Mouse (Mus musculus) intestine, embryonic 15.5 days (tissue): Measurements from ENCODE around the gene Rif1. TPM values are rescaled to one million over a fixed set of nuclear protein-coding genes. Genes with fewer than 3 reads are reported as not detected.

Source experiments
- ATAC-seq: fragments of 200-750 bp; cut with Nextera tagmentation; 2 replicates; pipeline ENCODE4 v1.8.0; 2017; ENCODE audit warnings: moderate TSS enrichment, moderate library complexity
- H3K27ac ChIP-seq: fragments of 300-500 bp; sonication (generic); 2 replicates; pipeline ENCODE4 v1.5.1; 2015; ENCODE audit warnings: mild to moderate bottlenecking, inconsistent platforms
- H3K27me3 ChIP-seq: fragments of 300-500 bp; sonication (generic); replicated peaks from 2 replicates; pipeline ENCODE4 v1.6.1; 2015; ENCODE audit warnings: inconsistent platforms
- H3K36me3 ChIP-seq: fragments of 300-500 bp; sonication (generic); 2 replicates; pipeline ENCODE4 v1.6.1; 2015; ENCODE audit warnings: inconsistent platforms
- H3K4me1 ChIP-seq: fragments of 300-500 bp; sonication (generic); replicated peaks from 2 replicates; pipeline ENCODE4 v1.6.1; 2015; ENCODE audit warnings: inconsistent platforms
- H3K4me2 ChIP-seq: fragments of 300-500 bp; sonication (generic); replicated peaks from 2 replicates; pipeline ENCODE4 v1.6.1; 2015; ENCODE audit warnings: mild to moderate bottlenecking, inconsistent platforms
- H3K4me3 ChIP-seq: fragments of 300-500 bp; sonication (generic); replicated peaks from 2 replicates; pipeline ENCODE4 v1.5.1; 2015; ENCODE audit warnings: inconsistent platforms
- H3K9ac ChIP-seq: fragments of 300-500 bp; sonication (generic); 2 replicates; pipeline ENCODE4 v1.6.1; 2015; ENCODE audit warnings: inconsistent platforms
- H3K9me3 ChIP-seq: fragments of 300-500 bp; sonication (generic); 2 replicates; pipeline ENCODE4 v1.6.1; 2016; ENCODE audit warnings: inconsistent platforms
- WGBS: fragments of 180-500 bp; shearing (Covaris S2); methylation state at CpG from one replicate; pipeline ENCODE4 v1.1.7; 2015; 5-methylcytosine and 5-hydroxymethylcytosine counted together
- polyA plus RNA-seq: library from polyadenylated mRNA; unstranded; fragments of >200 nt; fragmentation: Nextera tagmentation; extraction: Ambion mirVana; gene quantifications from 2 replicates; pipeline ENCODE4 v1.2.1, GENCODE M21; 2015

The Rif1 gene
- 26.9 and 28.7 TPM in 2 replicates for polyA plus RNA-seq

DNA sequence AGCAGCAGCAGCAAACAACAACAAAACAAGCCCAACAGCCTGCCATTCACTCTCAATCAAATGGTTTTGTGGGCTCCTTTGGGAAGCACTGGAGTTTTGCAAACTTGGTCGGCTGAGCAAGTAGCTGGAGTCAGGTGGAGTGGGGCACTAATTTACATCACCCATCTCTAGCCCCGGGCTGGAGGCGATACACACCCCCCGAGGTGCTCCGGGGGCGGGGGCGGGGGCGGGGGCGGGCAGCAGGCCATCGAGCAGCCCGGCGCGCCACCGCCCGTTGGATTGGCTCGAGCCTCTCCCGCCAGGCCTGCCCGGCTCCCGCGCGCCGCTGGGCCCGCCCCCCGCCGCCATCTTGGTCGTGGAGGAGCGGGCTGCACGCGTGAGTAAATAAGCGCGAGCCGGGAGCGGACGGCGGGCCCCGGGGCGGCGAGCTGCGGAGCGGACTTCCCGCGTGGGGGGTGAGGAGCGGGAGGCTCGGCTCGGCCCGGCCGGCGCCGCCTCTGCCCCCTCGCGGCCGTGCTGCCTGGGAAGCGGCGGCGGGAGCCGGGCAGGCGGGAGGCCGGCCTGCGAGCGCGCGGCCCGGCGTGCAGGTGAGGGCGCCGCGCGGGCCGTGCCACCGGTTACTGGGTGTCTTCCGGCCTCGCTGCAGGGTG is at the start of gene Rif1:
Gene Rif1, plus strand, starts transcription at position 342 of the 650 bp plus-strand sequence.
- Histone ChIP-seq H3K36me3 (0 out of 2 replicates have a peak, but pooled peaks cover 5% of the 10 kb centered on the region), H3K4me3 (peak within 1 kb of the TSS; percentile 98), H3K4me2 (peak within 1 kb of the TSS; percentile 73), H3K4me1 (0 out of 2 replicates have a peak, but pooled peaks cover 3% of the 10 kb centered on the region), H3K9ac (peak within 1 kb of the TSS; percentile 98), H3K27ac (peak within 1 kb of the TSS; percentile 88), H3K9me3 (no peaks in the 10 kb centered on the region), H3K27me3 (no peaks in the 10 kb centered on the region)
- WGBS: under 1% methylated on average over 62 of the region's 72 CpGs
- ATAC-seq: peak; percentile 98

DNA sequence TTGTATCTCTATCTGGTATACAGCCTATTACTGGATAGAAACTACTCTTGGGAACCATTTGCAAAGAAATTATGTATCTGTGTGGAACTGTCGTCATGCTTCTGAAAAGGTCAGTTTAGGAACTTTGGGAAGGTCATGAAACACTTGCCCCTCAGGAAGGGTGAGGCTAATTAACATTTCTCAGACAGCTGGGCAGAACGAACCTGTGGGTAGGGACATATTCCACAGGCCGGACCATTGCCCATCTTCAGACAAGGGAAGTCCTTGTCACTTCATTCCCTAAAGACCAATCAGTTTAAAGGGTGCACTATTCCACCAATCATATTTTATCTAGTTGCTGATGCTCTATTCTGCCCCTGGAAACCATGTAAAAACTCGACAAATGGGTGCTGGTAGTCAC is 45.6 kb upstream of the Rif1 start:
- Histone ChIP-seq H3K4me3 (no peak overlapping the region), H3K36me3 (no peaks in the 10 kb centered on the region), H3K27ac (no peak overlapping the region), H3K27me3 (no peaks in the 10 kb centered on the region), H3K9me3 (no peaks in the 10 kb centered on the region), H3K4me1 (no peaks in the 10 kb centered on the region), H3K9ac (no peak overlapping the region), H3K4me2 (no peak overlapping the region)
- WGBS: 76% methylated on average over 4 of the region's 4 CpGs
- no peak for ATAC-seq

GRCm38 (mm10) chr2:52029426-52029825 is 43.2 kb upstream of the Rif1 start:
- H3K27me3 ChIP-seq: no peaks in the 10 kb centered on the region
- H3K27ac ChIP-seq: no peak overlapping the region
- no peaks in the 10 kb centered on the region for H3K36me3 ChIP-seq
- H3K9me3 ChIP-seq: no peaks in the 10 kb centered on the region
- 86% methylated on average over 3 of the region's 3 CpGs for WGBS
- H3K9ac ChIP-seq: no peak overlapping the region
- no peak for ATAC-seq
- H3K4me3 ChIP-seq: no peak overlapping the region
- no peaks in the 10 kb centered on the region for H3K4me1 ChIP-seq
- no peak overlapping the region for H3K4me2 ChIP-seq

DNA sequence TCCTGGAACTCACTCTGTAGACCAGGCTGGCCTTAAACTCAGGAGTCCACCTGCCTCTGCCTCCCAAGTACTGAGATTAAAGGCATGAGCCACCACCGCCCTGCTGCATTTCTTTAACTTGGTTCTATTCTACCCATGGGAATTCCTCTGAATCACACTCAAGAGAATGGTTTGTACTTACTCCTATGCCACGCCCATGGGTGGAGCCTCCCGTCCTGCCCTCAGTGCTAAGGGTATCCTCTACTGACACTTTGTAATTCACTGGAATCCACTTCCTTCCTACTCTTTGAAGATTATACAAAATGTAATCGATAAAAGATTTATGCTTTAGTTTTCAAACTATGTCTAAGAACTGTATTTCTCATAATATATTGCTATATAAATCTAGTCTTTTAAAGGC is 41.1 kb upstream of the Rif1 start:
- WGBS: 83% methylated on average over 4 of the region's 4 CpGs
- Histone ChIP-seq H3K4me3 (no peak overlapping the region), H3K9ac (no peak overlapping the region), H3K36me3 (no peaks in the 10 kb centered on the region), H3K27ac (no peak overlapping the region), H3K27me3 (no peaks in the 10 kb centered on the region), H3K4me1 (no peaks in the 10 kb centered on the region), H3K4me2 (no peak overlapping the region), H3K9me3 (no peaks in the 10 kb centered on the region)
- ATAC-seq: no peak

DNA sequence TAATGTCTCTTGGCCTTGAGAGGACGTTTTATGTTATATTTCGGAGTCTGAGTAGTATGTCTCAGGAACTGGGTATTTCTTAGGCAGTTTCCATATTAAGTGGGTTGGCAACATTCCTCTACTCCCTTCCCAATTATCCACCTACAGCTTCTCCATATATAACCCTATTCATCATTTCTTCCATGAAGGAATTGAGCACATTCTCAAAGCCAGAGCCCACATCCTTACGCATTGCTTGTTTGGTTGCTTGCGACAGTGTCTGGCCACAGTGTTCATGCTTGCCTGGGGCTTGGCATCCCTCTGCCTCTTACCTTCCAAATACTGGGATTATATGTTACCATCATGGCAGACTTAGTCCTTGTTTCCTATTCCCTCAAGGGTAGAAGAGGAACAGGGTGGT is 38.0 kb upstream of the Rif1 start:
- H3K4me1 ChIP-seq: no peaks in the 10 kb centered on the region
- no peak overlapping the region for H3K4me3 ChIP-seq
- H3K9me3 ChIP-seq: no peaks in the 10 kb centered on the region
- H3K4me2 ChIP-seq: no peak overlapping the region
- no peak overlapping the region for H3K9ac ChIP-seq
- H3K27me3 ChIP-seq: no peaks in the 10 kb centered on the region
- H3K36me3 ChIP-seq: no peaks in the 10 kb centered on the region
- ATAC-seq: no peak
- H3K27ac ChIP-seq: no peak overlapping the region
- 89% methylated on average over 4 of the region's 4 CpGs for WGBS

- Histone ChIP-seq H3K9ac (no peak overlapping the region), H3K4me3 (no peak overlapping the region), H3K9me3 (no peaks in the 10 kb centered on the region), H3K4me2 (no peak overlapping the region), H3K4me1 (no peaks in the 10 kb centered on the region), H3K36me3 (no peaks in the 10 kb centered on the region), H3K27me3 (no peaks in the 10 kb centered on the region), H3K27ac (no peak overlapping the region)
- ATAC-seq: no peak
- 70% methylated on average over 4 of the region's 4 CpGs for WGBS
These were observed 37.5 kb upstream of the Rif1 start for GRCm38 (mm10) chr2:52035144-52035543.

GRCm38 (mm10) chr2:52036929-52037595 is 35.6 kb upstream of the Rif1 start:
- no peaks in the 10 kb centered on the region for H3K9me3 ChIP-seq
- peak; percentile 55; the same call in 1 of the 2 replicates for ATAC-seq
- H3K27me3 ChIP-seq: no peaks in the 10 kb centered on the region
- H3K27ac ChIP-seq: no peak overlapping the region
- no peaks in the 10 kb centered on the region for H3K4me1 ChIP-seq
- no peak overlapping the region for H3K4me3 ChIP-seq
- no peak overlapping the region for H3K9ac ChIP-seq
- H3K36me3 ChIP-seq: no peaks in the 10 kb centered on the region
- peak overlapping the region; percentile 67 for H3K4me2 ChIP-seq
- whole genome bisulfite sequencing: 60% methylated on average over 10 of the region's 11 CpGs

- ATAC-seq: 0 out of 2 replicates have a peak, but pooled peaks have one; percentile 43
- no peaks in the 10 kb centered on the region for H3K27me3 ChIP-seq
- no peak within 1 kb of the TSS for H3K27ac ChIP-seq
- H3K4me1 ChIP-seq: no peaks in the 10 kb centered on the region
- H3K4me3 ChIP-seq: peak within 1 kb of the TSS; percentile 38
- under 1% methylated on average over 17 of the region's 17 CpGs for WGBS
- no peaks in the 10 kb centered on the region for H3K9me3 ChIP-seq
- H3K36me3 ChIP-seq: no peaks in the 10 kb centered on the region
- peak within 1 kb of the TSS; percentile 67 for H3K4me2 ChIP-seq
- H3K9ac ChIP-seq: no peak within 1 kb of the TSS
These were observed 34.8 kb upstream of the Rif1 start, which contains the start of gene Tnfaip6 for GRCm38 (mm10) chr2:52037882-52038281. Gene Tnfaip6, plus strand, starts transcription at chr2:52038009.

DNA sequence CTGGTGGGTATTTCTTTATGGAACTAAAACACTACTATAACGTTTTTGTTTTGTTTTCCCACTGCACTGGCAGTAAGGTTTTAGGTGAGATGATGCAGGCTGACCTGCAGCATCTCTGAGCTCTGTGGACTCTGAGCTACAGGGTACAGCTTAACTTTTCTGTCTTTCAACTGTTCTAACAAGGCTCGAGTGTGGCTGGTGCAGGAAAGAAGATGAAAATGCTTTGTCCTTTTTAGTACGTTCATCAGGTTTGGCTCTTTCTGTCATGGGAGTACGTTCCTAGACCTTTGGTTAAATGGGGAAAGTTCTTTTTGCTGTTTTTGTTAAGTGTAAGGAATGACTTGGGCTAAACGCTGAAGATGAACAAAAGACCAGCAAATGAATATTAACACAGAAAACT is 34.1 kb upstream of the Rif1 start:
- no peak overlapping the region for H3K9ac ChIP-seq
- no peaks in the 10 kb centered on the region for H3K36me3 ChIP-seq
- H3K27ac ChIP-seq: no peak overlapping the region
- H3K4me2 ChIP-seq: 0 out of 2 replicates have a peak overlapping the region, but pooled peaks have one; percentile 67
- no peaks in the 10 kb centered on the region for H3K27me3 ChIP-seq
- ATAC-seq: no peak
- H3K4me3 ChIP-seq: no peak overlapping the region
- 51% methylated on average over 5 of the region's 5 CpGs for WGBS
- H3K4me1 ChIP-seq: no peaks in the 10 kb centered on the region
- no peaks in the 10 kb centered on the region for H3K9me3 ChIP-seq

DNA sequence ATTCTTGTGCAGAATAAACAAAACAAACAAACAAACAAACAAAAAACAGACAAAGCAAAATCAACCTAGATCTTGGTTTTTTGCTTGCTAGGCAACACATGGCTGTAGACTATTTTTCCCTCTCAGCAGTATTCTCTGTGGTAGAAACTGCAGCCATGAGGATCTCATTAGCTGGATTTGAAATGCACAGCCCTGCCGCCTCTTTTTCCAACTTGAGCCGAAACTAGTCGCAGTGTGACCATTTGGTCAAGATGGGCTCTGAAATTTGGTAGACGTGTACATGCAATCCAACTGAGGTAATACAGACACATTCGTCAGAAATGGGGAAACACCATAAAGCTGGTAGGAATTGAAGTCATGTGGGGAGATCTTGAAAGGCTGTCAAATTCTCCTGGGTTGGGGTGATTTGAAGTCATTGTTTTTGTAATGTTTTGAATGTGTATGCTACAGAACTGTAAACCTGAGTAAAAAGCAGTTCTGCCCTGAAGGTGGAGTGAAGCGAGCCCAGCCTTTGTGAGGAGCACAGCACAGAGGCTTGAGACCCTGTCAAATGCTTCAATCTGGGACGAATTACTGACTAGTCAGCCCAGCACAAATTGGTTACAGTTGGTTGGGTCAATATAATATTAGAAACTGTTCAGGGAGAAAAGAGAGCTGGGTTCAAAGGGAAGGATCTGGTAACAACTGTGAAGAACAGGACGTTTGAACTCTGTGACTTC is 33.4 kb upstream of the Rif1 start:
- 85% methylated on average over 8 of the region's 8 CpGs for WGBS
- H3K4me2 ChIP-seq: no peak overlapping the region
- no peaks in the 10 kb centered on the region for H3K4me1 ChIP-seq
- H3K36me3 ChIP-seq: no peaks in the 10 kb centered on the region
- no peaks in the 10 kb centered on the region for H3K9me3 ChIP-seq
- no peak for ATAC-seq
- no peak overlapping the region for H3K27ac ChIP-seq
- H3K9ac ChIP-seq: no peak overlapping the region
- no peaks in the 10 kb centered on the region for H3K27me3 ChIP-seq
- H3K4me3 ChIP-seq: no peak overlapping the region

- Histone ChIP-seq H3K9ac (no peak overlapping the region), H3K27me3 (no peaks in the 10 kb centered on the region), H3K9me3 (no peaks in the 10 kb centered on the region), H3K27ac (no peak overlapping the region), H3K4me1 (no peaks in the 10 kb centered on the region), H3K4me3 (no peak overlapping the region), H3K36me3 (no peaks in the 10 kb centered on the region), H3K4me2 (no peak overlapping the region)
- no peak for ATAC-seq
- WGBS: 84% methylated on average over 3 of the region's 3 CpGs
These were observed 30.5 kb upstream of the Rif1 start for GRCm38 (mm10) chr2:52042132-52042531.

- Histone ChIP-seq H3K4me1 (no peaks in the 10 kb centered on the region), H3K4me3 (no peak overlapping the region), H3K9ac (no peak overlapping the region), H3K27me3 (no peaks in the 10 kb centered on the region), H3K36me3 (no peaks in the 10 kb centered on the region), H3K4me2 (no peak overlapping the region), H3K27ac (no peak overlapping the region), H3K9me3 (no peaks in the 10 kb centered on the region)
- 66% methylated on average over 5 of the region's 5 CpGs for WGBS
- ATAC-seq: no peak
These were observed 29.9 kb upstream of the Rif1 start for GRCm38 (mm10) chr2:52042714-52043113.
